Comparison of ENCODE assay signal across 15 mouse cellular contexts in the genomic region with DNA sequence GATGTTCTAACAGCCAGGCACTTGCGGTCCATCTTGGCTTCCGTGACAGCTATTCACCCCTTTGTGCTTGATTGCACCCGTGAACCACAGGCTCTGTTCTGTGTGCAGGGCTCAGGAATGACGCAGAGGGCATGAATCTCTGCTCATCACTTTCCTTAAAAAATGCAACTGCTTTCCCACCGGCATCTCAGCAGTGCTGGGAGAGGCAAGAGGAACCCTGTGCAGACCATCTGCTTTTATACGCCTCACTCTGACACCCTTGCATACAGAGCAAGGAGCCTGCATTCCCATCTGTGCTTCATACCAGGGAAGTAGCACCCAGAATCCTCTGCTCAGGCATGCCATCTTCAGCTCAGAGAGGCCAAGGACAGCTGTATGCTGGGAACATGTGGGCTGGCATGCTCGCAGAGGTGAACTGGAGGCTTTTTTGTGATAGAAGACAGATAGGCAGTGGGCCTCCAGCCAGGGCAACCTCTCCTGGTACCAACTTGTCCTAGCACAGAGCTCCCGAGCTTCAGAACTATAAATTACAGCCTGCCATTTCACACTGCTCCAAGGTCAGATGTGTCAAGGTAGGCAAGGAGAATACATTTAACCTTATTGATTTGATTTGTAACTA.
DNase-seq lines count a peak whose midpoint lies in the region; ATAC-seq and TF ChIP-seq lines count a peak whose summit lies in the region.
"Had no signal": no experiment of that assay in that cellular context is flagged by ENCODE, and none has a peak within 500 bp of the region (broad histone marks: within the 10 kb centered on the region; RNA-seq: fewer than 3 reads in every experiment).

No protein-coding gene starts in this region.

- H3K27ac ChIP-seq in forebrain, embryonic 13.5 days, result no peak overlapping the region; the same call in 1 of the 2 replicates
- H3K27ac ChIP-seq in forebrain, embryonic 10.5 days, result no peak overlapping the region
- H3K27ac ChIP-seq in layer of hippocampus, adult 2 months, result no peak overlapping the region
- H3K27ac ChIP-seq in midbrain, postnatal 0 days (ENCODE audit: low read depth, low read length), result no peak overlapping the region
- H3K27ac ChIP-seq: embryonic facial prominence, embryonic 15.5 days; liver, embryonic 15.5 days had no signal

- H3K36me3 ChIP-seq in forebrain, embryonic 13.5 days (ENCODE audit: poor library complexity, severe bottlenecking), result no peaks in the 10 kb centered on the region
- H3K36me3 ChIP-seq in forebrain, embryonic 10.5 days (replicated peaks), result no peaks in the 10 kb centered on the region
- no peaks in the 10 kb centered on the region for H3K36me3 ChIP-seq in midbrain, postnatal 0 days (ENCODE audit: insufficient read depth, low read length)
- H3K36me3 ChIP-seq: embryonic facial prominence, embryonic 15.5 days; liver, embryonic 15.5 days had no signal

- H3K27me3 ChIP-seq in forebrain, embryonic 13.5 days, result no peaks in the 10 kb centered on the region
- H3K27me3 ChIP-seq in forebrain, embryonic 10.5 days (ENCODE audit: poor library complexity, severe bottlenecking), result no peaks in the 10 kb centered on the region
- no peaks in the 10 kb centered on the region for H3K27me3 ChIP-seq in midbrain, postnatal 0 days (ENCODE audit: insufficient read depth, low read length)
- H3K27me3 ChIP-seq: embryonic facial prominence, embryonic 15.5 days; liver, embryonic 15.5 days had no signal

- DNase-seq in forebrain, embryonic 10.5 days (ENCODE audit: extremely low spot score, low spot score), result no peak
- peak; percentile 17 to 25 for DNase-seq in layer of hippocampus, adult 2 months (ENCODE audit: low spot score in 2 of 2)
- no peak for DNase-seq in layer of hippocampus, postnatal 10 days (ENCODE audit: low spot score in 2 of 2)
- DNase-seq in Muller cell, postnatal 12 days (ENCODE audit: inconsistent ontology term), result peak; percentile 80
- DNase-seq in brain, embryonic 14.5 days (ENCODE audit: low read depth), result peak; percentile 64
- DNase-seq in midbrain, postnatal 0 days (ENCODE audit: low spot score), result no peak
- no peak for DNase-seq in thymus, adult 18-20 months
- DNase-seq: cerebellum, adult 18-20 months; heart, postnatal 14 days; kidney, adult 8-10 months; thymus, postnatal 36 days had no signal

- 77% methylated on average over 8 of the region's 8 CpGs for WGBS in forebrain, embryonic 13.5 days
- 87% methylated on average over 8 of the region's 8 CpGs for WGBS in forebrain, embryonic 10.5 days
- WGBS in midbrain, postnatal 0 days, result 71% methylated on average over 8 of the region's 8 CpGs

- TF ChIP-seq CTCF in layer of hippocampus, adult 2 months (conservative IDR thresholded peaks at IDR 0.05), result no peak
- TF ChIP-seq CTCF in brain, embryonic 14.5 days (IDR thresholded peaks at IDR 0.05; ENCODE audit: borderline replicate concordance, extremely low read depth, insufficient read depth, insufficient read length), result no peak
- no peak for TF ChIP-seq CTCF in midbrain, postnatal 0 days (IDR thresholded peaks at IDR 0.05)

- H3K4me3 ChIP-seq in forebrain, embryonic 13.5 days, result no peak overlapping the region
- H3K4me3 ChIP-seq in forebrain, embryonic 10.5 days, result no peak overlapping the region
- H3K4me3 ChIP-seq in layer of hippocampus, adult 2 months, result no peak overlapping the region
- H3K4me3 ChIP-seq in midbrain, postnatal 0 days (ENCODE audit: low read depth, low read length), result no peak overlapping the region
- H3K4me3 ChIP-seq: embryonic facial prominence, embryonic 15.5 days; liver, embryonic 15.5 days had no signal

- no peak overlapping the region for H3K4me2 ChIP-seq in forebrain, embryonic 13.5 days
- H3K4me2 ChIP-seq in midbrain, postnatal 0 days (ENCODE audit: low read depth, low read length, poor library complexity, severe bottlenecking), result no peak overlapping the region
- H3K4me2 ChIP-seq: embryonic facial prominence, embryonic 15.5 days; liver, embryonic 15.5 days; midbrain, embryonic 11.5 days had no signal

- TF ChIP-seq POLR2A in brain, embryonic 14.5 days (IDR thresholded peaks at IDR 0.05; ENCODE audit: borderline replicate concordance, extremely low read depth, insufficient read depth, insufficient read length, poor library complexity, severe bottlenecking), result no peak

- peaks cover 11% of the 10 kb centered on the region; the same call in 1 of the 2 replicates for H3K4me1 ChIP-seq in forebrain, embryonic 13.5 days
- peaks cover 18% of the 10 kb centered on the region for H3K4me1 ChIP-seq in forebrain, embryonic 10.5 days
- H3K4me1 ChIP-seq in midbrain, postnatal 0 days (ENCODE audit: insufficient read depth, low read length), result no peaks in the 10 kb centered on the region
- H3K4me1 ChIP-seq: liver, embryonic 15.5 days had no signal

- ATAC-seq in forebrain, embryonic 13.5 days, result peak; percentile 51
- ATAC-seq in midbrain, postnatal 0 days (ENCODE audit: low FRiP score), result no peak

- H3K9me3 ChIP-seq in forebrain, embryonic 13.5 days (replicated peaks), result peaks cover 5% of the 10 kb centered on the region; the same call in 1 of the 2 replicates
- H3K9me3 ChIP-seq in forebrain, embryonic 10.5 days, result peaks cover 9% of the 10 kb centered on the region
- no peaks in the 10 kb centered on the region for H3K9me3 ChIP-seq in midbrain, postnatal 0 days (ENCODE audit: low read length)
- H3K9me3 ChIP-seq: embryonic facial prominence, embryonic 15.5 days; liver, embryonic 15.5 days had no signal

- no peak overlapping the region for H3K9ac ChIP-seq in forebrain, embryonic 13.5 days
- H3K9ac ChIP-seq in midbrain, postnatal 0 days (replicated peaks; ENCODE audit: low read length, poor library complexity, severe bottlenecking), result no peak overlapping the region
- H3K9ac ChIP-seq: embryonic facial prominence, embryonic 15.5 days; liver, embryonic 15.5 days had no signal

Comparison
In these comparisons a context has a peak if more than half of its experiments do, and no peak if none do; other contexts are left out.
1. DNase-seq: peak in layer of hippocampus, adult 2 months (2 of 2), Muller cell, postnatal 12 days (single experiment) and brain, embryonic 14.5 days (single experiment); none in forebrain, embryonic 10.5 days (single experiment), layer of hippocampus, postnatal 10 days (0 of 2), midbrain, postnatal 0 days (single experiment) and thymus, adult 18-20 months (0 of 2).